Mouse (Mus musculus) myocyte (in vitro differentiated cells): ENCODE results near the gene Lpin2. TPM values are rescaled to one million over a fixed set of nuclear protein-coding genes. Genes with fewer than 3 reads are reported as not detected.

Experiments used
- H3K27me3 ChIP-seq: one replicate; pipeline ENCODE4 v1.6.1; 2011; ENCODE audit not compliant: control insufficient read depth, insufficient read depth, insufficient read length
- H3K36me3 ChIP-seq: one replicate; pipeline ENCODE4 v1.6.1; 2011; ENCODE audit not compliant: control insufficient read depth, insufficient read depth
- H3K4me2 ChIP-seq: one replicate; pipeline ENCODE4 v1.6.1; 2011; ENCODE audit warnings: low read depth, control low read depth
- H3K4me3 ChIP-seq: one replicate; pipeline ENCODE4 v1.5.1; 2011; ENCODE audit warnings: mild to moderate bottlenecking, control low read depth, moderate library complexity
- H3K79me2 ChIP-seq: one replicate; pipeline ENCODE4 v1.6.1; 2011; ENCODE audit not compliant: control insufficient read depth, insufficient read depth
- H3ac ChIP-seq: one replicate; pipeline ENCODE4 v1.6.1; 2011; ENCODE audit not compliant: control insufficient read depth, insufficient read length
- CEBPB ChIP-seq: IDR thresholded peaks from 2 replicates; pipeline ENCODE4 v1.6.1; 2011; ENCODE audit warnings: mild to moderate bottlenecking, moderate library complexity; ENCODE audit not compliant: poor library complexity, insufficient read depth, severe bottlenecking
- E2F4 ChIP-seq: IDR thresholded peaks from one replicate; pipeline ENCODE4 v1.6.1; 2011; ENCODE audit warnings: mild to moderate bottlenecking, control low read depth, moderate library complexity; ENCODE audit not compliant: insufficient read depth
- MAX ChIP-seq: IDR thresholded peaks from one replicate; pipeline ENCODE4 v1.6.1; 2011; ENCODE audit warnings: low read depth, mild to moderate bottlenecking, control low read depth
- MYOD1 ChIP-seq, 3 experiments: IDR thresholded peaks; one replicate each; pipeline ENCODE4 v1.6.1; 2011; ENCODE audit warnings: control low read depth in 2 of 3, low read depth in 2 of 3, mild to moderate bottlenecking in 2 of 3, moderate library complexity in 1 of 3; ENCODE audit not compliant: insufficient read length in 2 of 3, control insufficient read depth in 1 of 3
- MYOG ChIP-seq, 3 experiments: IDR thresholded peaks; one replicate each; pipeline ENCODE4 v1.6.1; 2011; ENCODE audit warnings: control low read depth in 2 of 3, low read depth in 2 of 3, mild to moderate bottlenecking in 2 of 3; ENCODE audit not compliant: insufficient read length in 2 of 3, control insufficient read depth in 1 of 3, insufficient read depth in 1 of 3
- POLR2A ChIP-seq: IDR thresholded peaks from one replicate; pipeline ENCODE4 v1.6.1; 2011; ENCODE audit warnings: low read depth, mild to moderate bottlenecking, control low read depth, moderate library complexity; ENCODE audit not compliant: insufficient read length
- POLR2AphosphoS2 ChIP-seq: IDR thresholded peaks from one replicate; pipeline ENCODE4 v1.6.1; 2011; ENCODE audit warnings: low read depth, control low read depth; ENCODE audit not compliant: insufficient read length
- REST ChIP-seq: IDR thresholded peaks from one replicate; pipeline ENCODE4 v1.6.1; 2011; ENCODE audit warnings: mild to moderate bottlenecking, control low read depth, moderate library complexity; ENCODE audit not compliant: insufficient read depth, insufficient read length
- SRF ChIP-seq: IDR thresholded peaks from one replicate; pipeline ENCODE4 v1.6.1; 2011; ENCODE audit warnings: low read depth; ENCODE audit not compliant: control insufficient read depth, insufficient read length
- TCF12 ChIP-seq: IDR thresholded peaks from one replicate; pipeline ENCODE4 v1.6.1; 2011; ENCODE audit warnings: mild to moderate bottlenecking, control low read depth; ENCODE audit not compliant: poor library complexity, insufficient read depth, severe bottlenecking
- TCF3 ChIP-seq: IDR thresholded peaks from one replicate; pipeline ENCODE4 v1.6.1; 2011; ENCODE audit warnings: low read depth, control low read depth; ENCODE audit not compliant: insufficient read length
- USF1 ChIP-seq: IDR thresholded peaks from one replicate; pipeline ENCODE4 v1.6.1; 2011; ENCODE audit warnings: low read depth, mild to moderate bottlenecking, control low read depth, moderate library complexity
- polyA plus RNA-seq: library from polyadenylated mRNA; unstranded; fragments of >200 nt; fragmentation: generic; extraction: Trizol; gene quantifications from one replicate; pipeline ENCODE4 v1.2.1, GENCODE M21; 2012; ENCODE audit warnings: missing spikeins

Lpin2 gene
- polyA plus RNA-seq, 1 experiment = 6.4 TPM

- no peaks in the 10 kb centered on the region for H3K36me3 ChIP-seq
- no peaks in the 10 kb centered on the region for H3K79me2 ChIP-seq
- no peaks in the 10 kb centered on the region for H3K27me3 ChIP-seq
- H3ac ChIP-seq = no peak overlapping the region
- no peak overlapping the region for H3K4me3 ChIP-seq
- no peak overlapping the region for H3K4me2 ChIP-seq
- no peak for TF ChIP-seq MAX
Measured at GRCm38 (mm10) chr17:71288808-71289548, 106.6 kb downstream of the Lpin2 start.

DNA sequence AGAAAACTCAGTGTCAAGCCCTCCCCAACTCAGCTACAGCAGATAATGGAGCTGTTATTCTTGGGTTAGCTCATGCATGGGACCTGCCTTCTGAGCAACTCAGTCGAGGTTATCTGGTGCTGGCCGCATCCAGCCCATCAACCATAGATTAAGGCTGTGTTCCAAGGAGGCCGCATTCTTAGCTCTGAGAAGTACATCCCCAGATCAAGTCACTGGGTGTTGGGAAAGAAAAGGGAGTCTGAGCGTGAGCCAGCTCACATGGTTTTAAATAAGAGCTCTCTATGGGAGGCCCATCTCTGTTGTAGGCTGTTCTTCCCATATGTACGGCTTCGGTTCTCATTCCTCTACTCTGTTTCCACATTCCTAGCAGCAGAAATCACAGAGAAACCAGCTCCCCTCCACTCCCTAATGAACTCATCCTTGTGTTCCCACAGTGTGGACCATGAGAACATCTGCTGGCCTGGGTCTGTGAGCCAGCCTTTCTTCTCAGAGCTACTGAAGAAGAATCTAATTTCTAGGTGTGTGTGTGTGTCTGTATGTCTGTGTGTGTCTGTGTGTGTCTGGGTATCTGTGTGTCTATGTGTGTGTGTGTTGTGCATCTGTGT lies 107.3 kb downstream of the Lpin2 start:
- Histone ChIP-seq H3K36me3 (no peaks in the 10 kb centered on the region), H3K4me2 (no peak overlapping the region), H3K79me2 (no peaks in the 10 kb centered on the region), H3K27me3 (no peaks in the 10 kb centered on the region), H3ac (no peak overlapping the region), H3K4me3 (no peak overlapping the region)
- no peak for TF ChIP-seq MYOD1 (IDR thresholded peaks at IDR 0.05; ENCODE audit: control insufficient read depth in 1 of 3, insufficient read length in 2 of 3, low read depth in 2 of 3)
- TF ChIP-seq USF1 = no peak
- no peak for TF ChIP-seq REST
- no peak for TF ChIP-seq TCF3
- TF ChIP-seq POLR2A = no peak
- no peak for TF ChIP-seq CEBPB
- no peak for TF ChIP-seq MAX
- no peak for TF ChIP-seq E2F4
- no peak for TF ChIP-seq POLR2AphosphoS2
- TF ChIP-seq TCF12 = no peak
- no peak for TF ChIP-seq MYOG (IDR thresholded peaks at IDR 0.05; ENCODE audit: control insufficient read depth in 1 of 3, insufficient read depth in 1 of 3, insufficient read length in 2 of 3, low read depth in 2 of 3)
- TF ChIP-seq SRF = no peak

- Histone ChIP-seq H3K36me3 (no peaks in the 10 kb centered on the region), H3ac (no peak overlapping the region), H3K4me2 (no peak overlapping the region), H3K79me2 (no peaks in the 10 kb centered on the region), H3K4me3 (no peak overlapping the region), H3K27me3 (no peaks in the 10 kb centered on the region)
- no peak for TF ChIP-seq REST
- no peak for TF ChIP-seq E2F4
- no peak for TF ChIP-seq SRF
- TF ChIP-seq TCF12 = no peak
- no peak for TF ChIP-seq POLR2A
- no peak for TF ChIP-seq TCF3
- no peak for TF ChIP-seq MYOG (IDR thresholded peaks at IDR 0.05; ENCODE audit: control insufficient read depth in 1 of 3, insufficient read depth in 1 of 3, insufficient read length in 2 of 3, low read depth in 2 of 3)
- no peak for TF ChIP-seq CEBPB
- no peak for TF ChIP-seq MAX
- TF ChIP-seq USF1 = no peak
- no peak for TF ChIP-seq MYOD1 (IDR thresholded peaks at IDR 0.05; ENCODE audit: control insufficient read depth in 1 of 3, insufficient read length in 2 of 3, low read depth in 2 of 3)
- TF ChIP-seq POLR2AphosphoS2 = no peak
Measured at GRCm38 (mm10) chr17:71290486-71291410, 108.4 kb downstream of the Lpin2 start.

GRCm38 (mm10) chr17:71291897-71292420 lies 109.6 kb downstream of the Lpin2 start:
- no peak overlapping the region for H3K4me2 ChIP-seq
- no peaks in the 10 kb centered on the region for H3K36me3 ChIP-seq
- no peak overlapping the region for H3K4me3 ChIP-seq
- H3K79me2 ChIP-seq = no peaks in the 10 kb centered on the region
- TF ChIP-seq E2F4 = no peak
- TF ChIP-seq MYOD1 (IDR thresholded peaks at IDR 0.05; ENCODE audit: control insufficient read depth in 1 of 3, insufficient read length in 2 of 3, low read depth in 2 of 3) = no peak
- TF ChIP-seq TCF12 = no peak
- TF ChIP-seq MYOG (IDR thresholded peaks at IDR 0.05; ENCODE audit: control insufficient read depth in 1 of 3, insufficient read depth in 1 of 3, insufficient read length in 2 of 3, low read depth in 2 of 3) = no peak
- no peak for TF ChIP-seq CEBPB
- TF ChIP-seq TCF3 = no peak
- TF ChIP-seq POLR2A = no peak
- TF ChIP-seq POLR2AphosphoS2 = no peak
- TF ChIP-seq SRF = no peak
- TF ChIP-seq USF1 = no peak
- TF ChIP-seq REST = no peak
- TF ChIP-seq MAX = no peak
- no peak overlapping the region for H3ac ChIP-seq
- no peaks in the 10 kb centered on the region for H3K27me3 ChIP-seq
